Mouse (Mus musculus) midbrain, embryonic 11.5 days (tissue): Measurements from ENCODE around the gene Gfy. TPM values are rescaled to one million over a fixed set of nuclear protein-coding genes. Genes with fewer than 3 reads are reported as not detected.
A peak's percentile ranks its signal among the peaks of the same experiment; 100 is the strongest.

Source experiments
- ATAC-seq: fragments of 200-750 bp; cut with Nextera tagmentation; 2 replicates; pipeline ENCODE4 v1.8.0; 2017; ENCODE audit warnings: moderate TSS enrichment, moderate library complexity; ENCODE audit not compliant: low FRiP score
- DNase-seq: peaks from one replicate; pipeline ENCODE4 v3.0.0; 2015; ENCODE audit warnings: low spot score; ENCODE audit errors: missing footprints
- H3K27ac ChIP-seq: fragments of 300-500 bp; sonication (generic); 2 replicates; pipeline ENCODE4 v1.5.1; 2014; ENCODE audit warnings: low read depth, low read length
- H3K27me3 ChIP-seq: fragments of 300-500 bp; sonication (generic); 2 replicates; pipeline ENCODE4 v1.6.1; 2014; ENCODE audit warnings: mild to moderate bottlenecking, low read length, moderate library complexity, mixed read lengths; ENCODE audit not compliant: control insufficient read depth, insufficient read depth
- H3K36me3 ChIP-seq: fragments of 300-500 bp; sonication (generic); 2 replicates; pipeline ENCODE4 v1.6.1; 2014; ENCODE audit warnings: mild to moderate bottlenecking, low read length, moderate library complexity, mixed read lengths; ENCODE audit not compliant: control insufficient read depth, insufficient read depth
- H3K4me1 ChIP-seq: fragments of 300-500 bp; sonication (generic); 2 replicates; pipeline ENCODE4 v1.6.1; 2014; ENCODE audit warnings: low read length; ENCODE audit not compliant: control insufficient read depth, insufficient read depth
- H3K4me2 ChIP-seq: fragments of 300-500 bp; sonication (generic); 2 replicates; pipeline ENCODE4 v1.6.1; 2014; ENCODE audit warnings: mild to moderate bottlenecking, moderate library complexity
- H3K4me3 ChIP-seq: fragments of 300-500 bp; sonication (generic); 2 replicates; pipeline ENCODE4 v1.5.1; 2014; ENCODE audit warnings: low read depth, low read length
- H3K9ac ChIP-seq: fragments of 300-500 bp; sonication (generic); 2 replicates; pipeline ENCODE4 v1.6.1; 2014; ENCODE audit warnings: low read length
- H3K9me3 ChIP-seq: fragments of 300-500 bp; sonication (generic); 2 replicates; pipeline ENCODE4 v1.6.1; 2016; ENCODE audit warnings: low read length; ENCODE audit not compliant: control insufficient read depth
- WGBS: fragments of 180-500 bp; shearing (Covaris S2); extraction: QIAGEN DNeasy Blood & Tissue Kit; methylation state at CpG from one replicate; pipeline ENCODE4 v1.1.7; 2014; 5-methylcytosine and 5-hydroxymethylcytosine counted together
- polyA plus RNA-seq: library from polyadenylated mRNA; unstranded; fragments of >200 nt; fragmentation: Nextera tagmentation; extraction: Ambion mirVana; gene quantifications from 2 replicates; pipeline ENCODE4 v1.2.1, GENCODE M21; 2014

Gfy gene
- polyA plus RNA-seq, 1 experiment from 2014 or later, result not detected

- ATAC-seq, result no peak
- Histone ChIP-seq H3K4me1 (peaks cover 7% of the 10 kb centered on the region), H3K27me3 (peaks cover 12% of the 10 kb centered on the region), H3K9ac (no peak overlapping the region), H3K4me2 (no peak overlapping the region), H3K36me3 (no peaks in the 10 kb centered on the region), H3K27ac (no peak overlapping the region), H3K4me3 (no peak overlapping the region), H3K9me3 (peaks cover 4% of the 10 kb centered on the region; the same call in 1 of the 2 replicates)
- WGBS, result 74% methylated on average over 7 of the region's 7 CpGs
- no peak for DNase-seq
Observed at GRCm38 (mm10) chr7:45212356-45212755, 33.0 kb upstream of the Gfy start.

- peaks cover 4% of the 10 kb centered on the region; the same call in 1 of the 2 replicates for H3K9me3 ChIP-seq
- H3K27ac ChIP-seq, result no peak within 1 kb of the TSS
- peaks cover 12% of the 10 kb centered on the region for H3K27me3 ChIP-seq
- DNase-seq (no peak), ATAC-seq (no peak)
- H3K4me3 ChIP-seq, result no peak within 1 kb of the TSS
- 7% methylated on average over 17 of the region's 17 CpGs for WGBS
- H3K4me2 ChIP-seq, result no peak within 1 kb of the TSS
- H3K4me1 ChIP-seq, result peaks cover 2% of the 10 kb centered on the region
- H3K9ac ChIP-seq, result no peak within 1 kb of the TSS
- H3K36me3 ChIP-seq, result no peaks in the 10 kb centered on the region
Observed at GRCm38 (mm10) chr7:45211851-45212251, 32.5 kb upstream of the Gfy start, which contains the start of gene Dkkl1. Gene Dkkl1 (minus strand): TSS chr7:45212147.

- 82% methylated on average over 10 of the region's 10 CpGs for WGBS
- H3K4me3 ChIP-seq, result no peak overlapping the region
Observed at GRCm38 (mm10) chr7:45211070-45211469, 31.7 kb upstream of the Gfy start.

GRCm38 (mm10) chr7:45208260-45208659 is 28.9 kb upstream of the Gfy start:
- DNase-seq (no peak), ATAC-seq (no peak)
- Histone ChIP-seq H3K9ac (no peak overlapping the region), H3K4me2 (no peak overlapping the region), H3K9me3 (peaks cover 4% of the 10 kb centered on the region; the same call in 1 of the 2 replicates), H3K36me3 (no peaks in the 10 kb centered on the region), H3K27me3 (peaks cover 12% of the 10 kb centered on the region), H3K4me3 (no peak overlapping the region), H3K27ac (no peak overlapping the region), H3K4me1 (no peaks in the 10 kb centered on the region)
- whole genome bisulfite sequencing, result 80% methylated on average over 6 of the region's 6 CpGs

More at GRCm38 (mm10) chr7:45211070-45211469, 31.7 kb upstream of the Gfy start:
- Histone ChIP-seq H3K9ac (no peak overlapping the region), H3K36me3 (no peaks in the 10 kb centered on the region), H3K9me3 (peaks cover 4% of the 10 kb centered on the region; the same call in 1 of the 2 replicates), H3K4me2 (no peak overlapping the region), H3K27me3 (peaks cover 12% of the 10 kb centered on the region), H3K27ac (no peak overlapping the region), H3K4me1 (no peaks in the 10 kb centered on the region)
- no peak for DNase-seq
- ATAC-seq, result no peak

- Histone ChIP-seq H3K27ac (no peak within 1 kb of the TSS), H3K4me1 (no peaks in the 10 kb centered on the region), H3K9ac (peak within 1 kb of the TSS; percentile 49), H3K9me3 (peaks cover 4% of the 10 kb centered on the region; the same call in 1 of the 2 replicates), H3K4me3 (peak within 1 kb of the TSS; percentile 28), H3K4me2 (peak within 1 kb of the TSS; percentile 34), H3K27me3 (no peaks in the 10 kb centered on the region), H3K36me3 (no peaks in the 10 kb centered on the region)
- DNase-seq (peak; percentile 99), ATAC-seq (peak; percentile 98)
- 9% methylated on average over 44 of the region's 44 CpGs for WGBS
Observed at GRCm38 (mm10) chr7:45204380-45205143, 25.2 kb upstream of the Gfy start, which contains the start of gene Ccdc155. Gene Ccdc155 (minus strand): TSS chr7:45204892.

- ATAC-seq (no peak), DNase-seq (no peak)
- H3K9ac ChIP-seq, result no peak overlapping the region
- H3K9me3 ChIP-seq, result no peaks in the 10 kb centered on the region
- H3K27me3 ChIP-seq, result no peaks in the 10 kb centered on the region
- H3K27ac ChIP-seq, result no peak overlapping the region
- no peak overlapping the region for H3K4me3 ChIP-seq
- H3K4me2 ChIP-seq, result no peak overlapping the region
- WGBS, result 63% methylated on average over 10 of the region's 10 CpGs
- H3K36me3 ChIP-seq, result no peaks in the 10 kb centered on the region
- H3K4me1 ChIP-seq, result no peaks in the 10 kb centered on the region
Observed at GRCm38 (mm10) chr7:45202654-45203053, 23.3 kb upstream of the Gfy start.

- Histone ChIP-seq H3K4me1 (no peaks in the 10 kb centered on the region), H3K36me3 (no peaks in the 10 kb centered on the region), H3K4me3 (no peak overlapping the region), H3K27ac (no peak overlapping the region), H3K9ac (no peak overlapping the region), H3K4me2 (no peak overlapping the region), H3K27me3 (no peaks in the 10 kb centered on the region), H3K9me3 (no peaks in the 10 kb centered on the region)
- ATAC-seq, result no peak
- DNase-seq, result no peak
- 86% methylated on average over 11 of the region's 11 CpGs for WGBS
Observed at GRCm38 (mm10) chr7:45198961-45199360, 19.6 kb upstream of the Gfy start.

- Histone ChIP-seq H3K36me3 (no peaks in the 10 kb centered on the region), H3K4me1 (no peaks in the 10 kb centered on the region), H3K4me2 (no peak overlapping the region), H3K27me3 (no peaks in the 10 kb centered on the region), H3K9me3 (no peaks in the 10 kb centered on the region), H3K27ac (no peak overlapping the region), H3K4me3 (no peak overlapping the region), H3K9ac (no peak overlapping the region)
- ATAC-seq, result peak; percentile 73; the same call in 1 of the 2 replicates
- DNase-seq, result no peak
- 12% methylated on average over 5 of the region's 5 CpGs for WGBS
Observed at GRCm38 (mm10) chr7:45198435-45198834, 19.1 kb upstream of the Gfy start.

GRCm38 (mm10) chr7:45196994-45197393 is 17.6 kb upstream of the Gfy start:
- no peaks in the 10 kb centered on the region for H3K36me3 ChIP-seq
- H3K4me3 ChIP-seq, result no peak overlapping the region
- no peak overlapping the region for H3K27ac ChIP-seq
- 79% methylated on average over 5 of the region's 5 CpGs for WGBS
- no peaks in the 10 kb centered on the region for H3K9me3 ChIP-seq
- DNase-seq (no peak), ATAC-seq (no peak)
- H3K27me3 ChIP-seq, result no peaks in the 10 kb centered on the region
- H3K9ac ChIP-seq, result no peak overlapping the region
- no peak overlapping the region for H3K4me2 ChIP-seq
- no peaks in the 10 kb centered on the region for H3K4me1 ChIP-seq
